Mouse (Mus musculus) C2C12 (cell line): ENCODE measurements around the gene Utf1.

Experiments used
- CEBPB ChIP-seq: IDR thresholded peaks from one replicate; pipeline ENCODE4 v1.6.1; 2011; ENCODE audit warnings: low read depth, mild to moderate bottlenecking, control low read depth, moderate library complexity
- CTCF ChIP-seq: IDR thresholded peaks from one replicate; pipeline ENCODE4 v1.5.1; 2011; ENCODE audit not compliant: control insufficient read depth, insufficient read depth, insufficient read length
- FOSL1 ChIP-seq: IDR thresholded peaks from one replicate; pipeline ENCODE4 v1.8.0; 2011; ENCODE audit warnings: mild to moderate bottlenecking, low read length; ENCODE audit not compliant: poor library complexity, insufficient read depth, severe bottlenecking
- MAX ChIP-seq: IDR thresholded peaks from one replicate; pipeline ENCODE4 v1.6.1; 2011; ENCODE audit warnings: mild to moderate bottlenecking, control low read depth
- MYOD1 ChIP-seq: IDR thresholded peaks from one replicate; pipeline ENCODE4 v1.6.1; 2011; ENCODE audit warnings: low read depth; ENCODE audit not compliant: control insufficient read depth, insufficient read length
- MYOG ChIP-seq: IDR thresholded peaks from one replicate; pipeline ENCODE4 v1.6.1; 2011; ENCODE audit not compliant: control insufficient read depth, insufficient read length; ENCODE audit errors: extremely low read depth
- USF1 ChIP-seq: IDR thresholded peaks from one replicate; pipeline ENCODE4 v1.6.1; 2011; ENCODE audit warnings: low read depth, mild to moderate bottlenecking, control low read depth, moderate library complexity

DNA sequence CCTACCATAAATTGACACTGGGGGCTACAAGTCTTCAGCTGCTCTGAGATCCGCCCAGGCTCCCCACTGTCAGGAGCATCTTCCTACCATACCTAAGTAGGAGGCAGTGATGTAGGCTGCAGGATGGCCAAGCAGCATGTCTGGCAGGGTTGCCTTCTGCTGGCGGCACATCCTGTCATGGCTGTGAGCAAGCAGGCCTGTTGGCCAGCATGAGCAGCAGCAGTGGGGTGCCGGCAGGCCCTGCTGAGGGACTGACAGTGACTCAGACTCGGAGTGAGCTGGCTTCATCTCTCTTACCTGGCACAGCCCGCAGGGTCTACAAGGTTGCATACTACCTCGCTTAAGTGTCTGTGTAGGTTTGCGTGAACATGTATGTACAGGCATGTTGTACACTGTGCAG is 44.1 kb upstream of the Utf1 start:
- no peak for TF ChIP-seq CTCF
- TF ChIP-seq USF1: no peak
- TF ChIP-seq MAX: no peak
- TF ChIP-seq CEBPB: no peak
- no peak for TF ChIP-seq FOSL1
- no peak for TF ChIP-seq MYOG
- TF ChIP-seq MYOD1: no peak
